In genomic region chr1:111660099-111660670, GRCm38 (mm10) we compare ENCODE assay signal across 9 mouse cellular contexts.
A peak's percentile ranks its signal among the peaks of the same experiment; 100 is the strongest.
DNase-seq lines count a peak whose midpoint lies in the region; ATAC-seq lines count a peak whose summit lies in the region.
"Had no signal": no experiment of that assay in that cellular context is flagged by ENCODE, and none has a peak within 500 bp of the region (broad histone marks: within the 10 kb centered on the region; RNA-seq: fewer than 3 reads in every experiment).

No protein-coding gene starts in this region.

- no peak overlapping the region for H3K4me2 ChIP-seq in heart, embryonic 12.5 days
- H3K4me2 ChIP-seq: stomach, embryonic 15.5 days had no signal

- ATAC-seq in heart, embryonic 12.5 days (ENCODE audit: insufficient number of reproducible peaks, low FRiP score): no peak

- H3K9me3 ChIP-seq in heart, embryonic 12.5 days (replicated peaks): no peaks in the 10 kb centered on the region
- H3K9me3 ChIP-seq: stomach, embryonic 15.5 days had no signal

- no peaks in the 10 kb centered on the region for H3K27me3 ChIP-seq in heart, embryonic 12.5 days (replicated peaks)
- H3K27me3 ChIP-seq: stomach, embryonic 15.5 days had no signal

- no peaks in the 10 kb centered on the region for H3K4me1 ChIP-seq in heart, embryonic 12.5 days (replicated peaks)
- H3K4me1 ChIP-seq: stomach, embryonic 15.5 days had no signal

- H3K27ac ChIP-seq in heart, embryonic 12.5 days (ENCODE audit: poor library complexity, severe bottlenecking): no peak overlapping the region
- H3K27ac ChIP-seq: stomach, embryonic 15.5 days had no signal

- 11% methylated on average over 2 of the region's 2 CpGs for WGBS in heart, embryonic 12.5 days

- peak; percentile 6 for DNase-seq in heart, postnatal 4 days
- DNase-seq in ovary, postnatal 14 days (ENCODE audit: low spot score): peak; percentile 1
- DNase-seq in ovary, postnatal 10 days (ENCODE audit: low spot score): no peak
- peak; percentile 68 for DNase-seq in embryo, embryonic 10 days (ENCODE audit: low spot score)
- DNase-seq in lung, postnatal 36 days: peak; percentile 12
- DNase-seq in urinary bladder, adult 18-20 months (ENCODE audit: low spot score in 2 of 2): no peak
- DNase-seq in thymus, postnatal 36 days: no peak

- H3K4me3 ChIP-seq in heart, embryonic 12.5 days: no peak overlapping the region
- H3K4me3 ChIP-seq: stomach, embryonic 15.5 days had no signal

- H3K36me3 ChIP-seq in heart, embryonic 12.5 days: no peaks in the 10 kb centered on the region
- H3K36me3 ChIP-seq: stomach, embryonic 15.5 days had no signal

- no peak overlapping the region for H3K9ac ChIP-seq in heart, embryonic 12.5 days
- H3K9ac ChIP-seq: stomach, embryonic 15.5 days had no signal

Comparison
In these comparisons a context has a peak if more than half of its experiments do, and no peak if none do; other contexts are left out.
1. DNase-seq: peak in heart, postnatal 4 days (single experiment), ovary, postnatal 14 days (single experiment), embryo, embryonic 10 days (single experiment) and lung, postnatal 36 days (single experiment); none in ovary, postnatal 10 days (single experiment), urinary bladder, adult 18-20 months (0 of 2) and thymus, postnatal 36 days (0 of 2).